10 mouse cellular contexts compared by ENCODE assay signal in the genomic region with DNA sequence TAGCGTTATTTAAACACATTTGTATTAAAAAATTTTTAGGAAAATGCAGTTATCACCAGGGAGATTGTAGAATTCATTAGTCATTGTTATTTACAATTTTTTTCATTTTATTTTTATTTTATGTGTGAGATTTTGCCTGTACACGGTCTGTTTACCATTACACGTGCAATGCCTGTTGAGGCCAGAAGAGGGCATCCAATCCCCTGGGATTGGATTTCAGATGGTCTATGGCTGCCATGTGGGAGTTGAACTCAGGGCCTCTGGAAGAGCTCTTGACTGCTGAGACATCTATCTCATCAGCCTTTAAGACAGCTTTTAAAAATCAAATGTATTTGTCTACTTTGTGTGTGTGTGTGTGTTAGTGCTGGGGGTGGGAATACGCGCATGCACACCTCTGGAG. TPM values are rescaled to one million over a fixed set of nuclear protein-coding genes. Genes with fewer than 3 reads are reported as not detected.
A peak's percentile ranks its signal among the peaks of the same experiment; 100 is the strongest.
DNase-seq lines count a peak whose midpoint lies in the region; ATAC-seq and TF ChIP-seq lines count a peak whose summit lies in the region.
"Had no signal": no experiment of that assay in that cellular context is flagged by ENCODE, and none has a peak within 500 bp of the region (broad histone marks: within the 10 kb centered on the region; RNA-seq: fewer than 3 reads in every experiment).

No protein-coding gene starts in this region.

- no peak overlapping the region for H3K27ac ChIP-seq in hindbrain, embryonic 11.5 days (ENCODE audit: low read depth, low read length)
- no peak overlapping the region for H3K27ac ChIP-seq in hindbrain, embryonic 13.5 days
- no peak overlapping the region for H3K27ac ChIP-seq in thymus, adult 2 months (ENCODE audit: control insufficient read depth, insufficient read depth, low read length)
- no peak overlapping the region for H3K27ac ChIP-seq in midbrain, embryonic 13.5 days
- H3K27ac ChIP-seq: embryonic facial prominence, embryonic 15.5 days; neural tube, embryonic 12.5 days had no signal

- no peak for TF ChIP-seq CTCF in thymus, adult 2 months (IDR thresholded peaks at IDR 0.05; ENCODE audit: borderline replicate concordance, control insufficient read depth, extremely low read depth, insufficient read depth, low read length, poor library complexity)

- H3K27me3 ChIP-seq in hindbrain, embryonic 11.5 days (ENCODE audit: control insufficient read depth, insufficient read depth, low read length) = no peaks in the 10 kb centered on the region
- H3K27me3 ChIP-seq in hindbrain, embryonic 13.5 days = no peaks in the 10 kb centered on the region
- no peaks in the 10 kb centered on the region for H3K27me3 ChIP-seq in thymus, adult 2 months (ENCODE audit: control insufficient read depth, insufficient read depth, low read length)
- no peaks in the 10 kb centered on the region for H3K27me3 ChIP-seq in midbrain, embryonic 13.5 days
- H3K27me3 ChIP-seq: embryonic facial prominence, embryonic 15.5 days; neural tube, embryonic 12.5 days had no signal

- 0 out of 2 replicates have a peak, but pooled peaks cover 3% of the 10 kb centered on the region for H3K4me1 ChIP-seq in hindbrain, embryonic 11.5 days (replicated peaks; ENCODE audit: control insufficient read depth, insufficient read depth, low read length)
- peaks cover 11% of the 10 kb centered on the region for H3K4me1 ChIP-seq in hindbrain, embryonic 13.5 days (replicated peaks)
- H3K4me1 ChIP-seq in thymus, adult 2 months (replicated peaks; ENCODE audit: control insufficient read depth, insufficient read depth, low read length) = no peaks in the 10 kb centered on the region
- peaks cover 18% of the 10 kb centered on the region; the same call in 1 of the 2 replicates for H3K4me1 ChIP-seq in midbrain, embryonic 13.5 days (replicated peaks)

- 68% methylated on average over 5 of the region's 5 CpGs for WGBS in hindbrain, embryonic 11.5 days
- WGBS in hindbrain, embryonic 13.5 days = 68% methylated on average over 5 of the region's 5 CpGs
- WGBS in thymus, adult 2 months = 81% methylated on average over 5 of the region's 5 CpGs
- WGBS in midbrain, embryonic 13.5 days = 74% methylated on average over 5 of the region's 5 CpGs

- TF ChIP-seq POLR2A in thymus, adult 2 months (IDR thresholded peaks at IDR 0.05; ENCODE audit: control insufficient read depth, extremely low read depth, insufficient read depth, low read length, poor library complexity) = no peak

- no peaks in the 10 kb centered on the region for H3K9me3 ChIP-seq in hindbrain, embryonic 11.5 days (ENCODE audit: control insufficient read depth, low read length)
- no peaks in the 10 kb centered on the region for H3K9me3 ChIP-seq in hindbrain, embryonic 13.5 days
- no peaks in the 10 kb centered on the region for H3K9me3 ChIP-seq in midbrain, embryonic 13.5 days
- H3K9me3 ChIP-seq: embryonic facial prominence, embryonic 15.5 days; neural tube, embryonic 12.5 days had no signal

- no peak overlapping the region for H3K9ac ChIP-seq in hindbrain, embryonic 11.5 days (ENCODE audit: low read depth, low read length)
- H3K9ac ChIP-seq in hindbrain, embryonic 13.5 days = no peak overlapping the region
- H3K9ac ChIP-seq in midbrain, embryonic 13.5 days (replicated peaks) = no peak overlapping the region
- H3K9ac ChIP-seq: embryonic facial prominence, embryonic 15.5 days; neural tube, embryonic 12.5 days had no signal

- H3K36me3 ChIP-seq in hindbrain, embryonic 11.5 days (ENCODE audit: control insufficient read depth, insufficient read depth, low read length) = no peaks in the 10 kb centered on the region
- H3K36me3 ChIP-seq in hindbrain, embryonic 13.5 days = peaks cover 11% of the 10 kb centered on the region
- no peaks in the 10 kb centered on the region; the same call in 1 of the 2 replicates for H3K36me3 ChIP-seq in thymus, adult 2 months (ENCODE audit: control insufficient read depth, insufficient read depth, low read length)
- H3K36me3 ChIP-seq in midbrain, embryonic 13.5 days = peaks cover 11% of the 10 kb centered on the region

- no peak overlapping the region for H3K4me2 ChIP-seq in hindbrain, embryonic 11.5 days (replicated peaks; ENCODE audit: low read depth, low read length)
- no peak overlapping the region for H3K4me2 ChIP-seq in hindbrain, embryonic 13.5 days
- H3K4me2 ChIP-seq in midbrain, embryonic 13.5 days (replicated peaks) = no peak overlapping the region
- H3K4me2 ChIP-seq: embryonic facial prominence, embryonic 15.5 days; neural tube, embryonic 12.5 days had no signal

- peak; percentile 47 for DNase-seq in hindbrain, embryonic 11.5 days (ENCODE audit: low spot score)
- DNase-seq in thymus, adult 2 months = peak; percentile 46
- DNase-seq in thymus, adult 18-20 months = no peak
- DNase-seq in retina, postnatal 1 day = peak; percentile 36
- DNase-seq in gastrocnemius, postnatal 10 days = no peak

- no peak overlapping the region for H3K4me3 ChIP-seq in hindbrain, embryonic 11.5 days (ENCODE audit: low read depth, low read length)
- no peak overlapping the region for H3K4me3 ChIP-seq in hindbrain, embryonic 13.5 days
- H3K4me3 ChIP-seq in thymus, adult 2 months (ENCODE audit: control insufficient read depth, insufficient read depth, low read length) = no peak overlapping the region
- no peak overlapping the region for H3K4me3 ChIP-seq in midbrain, embryonic 13.5 days (replicated peaks)
- H3K4me3 ChIP-seq: embryonic facial prominence, embryonic 15.5 days; neural tube, embryonic 12.5 days had no signal

- ATAC-seq in hindbrain, embryonic 11.5 days (ENCODE audit: low FRiP score) = no peak
- ATAC-seq in hindbrain, embryonic 13.5 days (ENCODE audit: low FRiP score) = no peak
- peak; percentile 45 for ATAC-seq in common myeloid progenitor, adult 5-6 weeks (replicated peaks; ENCODE audit: low read depth, poor library complexity, severe bottlenecking)
- ATAC-seq in midbrain, embryonic 13.5 days = no peak

RNA-seq across cellular contexts. Expression of gene Dera, which starts 2.0 kb away (rescaled TPM):
- 54.1 and 62.5 TPM in 2 replicates for polyA plus RNA-seq in hindbrain, embryonic 11.5 days (2014; fragmentation: Nextera tagmentation; extraction: Ambion mirVana)
- 16.2 and 19.0 TPM in 2 replicates for polyA plus RNA-seq in hindbrain, embryonic 13.5 days (2015; fragmentation: Nextera tagmentation; extraction: Ambion mirVana)
- 27.7 and 28.0 TPM in 2 replicates for polyA plus RNA-seq in thymus, adult 2 months (2012; rRNA removed)
- 90.0 and 91.7 TPM in 2 replicates for total RNA-seq in common myeloid progenitor, adult 5-6 weeks (2017)
- polyA plus RNA-seq in midbrain, embryonic 13.5 days (2015; fragmentation: Nextera tagmentation; extraction: Ambion mirVana) = 19.1 and 19.7 TPM in 2 replicates
- 10 to 100 TPM; 12.7 to 14.5 TPM for total RNA-seq in gastrocnemius, postnatal 10 days (2021)

RNA-seq across cellular contexts. Expression of gene Strap, which starts 21.4 kb away (rescaled TPM):
- polyA plus RNA-seq in hindbrain, embryonic 11.5 days (2014; fragmentation: Nextera tagmentation; extraction: Ambion mirVana) = 245 and 263 TPM in 2 replicates
- polyA plus RNA-seq in hindbrain, embryonic 13.5 days (2015; fragmentation: Nextera tagmentation; extraction: Ambion mirVana) = 171 and 175 TPM in 2 replicates
- polyA plus RNA-seq in thymus, adult 2 months (2012; rRNA removed) = 39.9 and 55.7 TPM in 2 replicates
- 255 and 262 TPM in 2 replicates for total RNA-seq in common myeloid progenitor, adult 5-6 weeks (2017)
- 172 and 189 TPM in 2 replicates for polyA plus RNA-seq in midbrain, embryonic 13.5 days (2015; fragmentation: Nextera tagmentation; extraction: Ambion mirVana)
- 10 to 100 TPM; 91.5 to 92.5 TPM for total RNA-seq in gastrocnemius, postnatal 10 days (2021)

Comparison
In these comparisons a context has a peak if more than half of its experiments do, and no peak if none do; other contexts are left out.
1. DNase-seq: peak in hindbrain, embryonic 11.5 days (single experiment), thymus, adult 2 months (single experiment) and retina, postnatal 1 day (single experiment); none in thymus, adult 18-20 months (0 of 2) and gastrocnemius, postnatal 10 days (single experiment).